Mouse (Mus musculus) heart, embryonic 10.5 days (tissue): Measurements from ENCODE around the gene Jade2. TPM values are rescaled to one million over a fixed set of nuclear protein-coding genes. Genes with fewer than 3 reads are reported as not detected.

Experiments
- DNase-seq: peaks from one replicate; pipeline ENCODE4 v3.0.0-alpha.2; 2017; ENCODE audit warnings: low spot score
- H3K27ac ChIP-seq: fragments of 300-500 bp; sonication (generic); 2 replicates; pipeline ENCODE4 v1.5.1; 2016; ENCODE audit warnings: mild to moderate bottlenecking
- H3K27me3 ChIP-seq: fragments of 300-500 bp; sonication (generic); 2 replicates; pipeline ENCODE4 v1.6.1; 2016; ENCODE audit warnings: mild to moderate bottlenecking; ENCODE audit not compliant: poor library complexity, insufficient read depth, severe bottlenecking
- H3K36me3 ChIP-seq: fragments of 300-500 bp; sonication (generic); 2 replicates; pipeline ENCODE4 v1.6.1; 2016; ENCODE audit warnings: mild to moderate bottlenecking, moderate library complexity
- H3K4me1 ChIP-seq: fragments of 300-500 bp; sonication (generic); 2 replicates; pipeline ENCODE4 v1.6.1; 2016; ENCODE audit warnings: mild to moderate bottlenecking
- H3K4me3 ChIP-seq: fragments of 300-500 bp; sonication (generic); 2 replicates; pipeline ENCODE4 v1.5.1; 2016; ENCODE audit warnings: mild to moderate bottlenecking, moderate library complexity
- H3K9me3 ChIP-seq: fragments of 300-500 bp; sonication (generic); 2 replicates; pipeline ENCODE4 v1.6.1; 2016; ENCODE audit warnings: mild to moderate bottlenecking, moderate library complexity
- WGBS: fragments of 180-500 bp; shearing (Covaris S2); methylation state at CpG from one replicate; pipeline ENCODE4 v1.1.7; 2016; 5-methylcytosine and 5-hydroxymethylcytosine counted together
- polyA plus RNA-seq: library from polyadenylated mRNA; unstranded; fragments of >200 nt; fragmentation: Nextera tagmentation; extraction: Ambion mirVana; gene quantifications from 2 replicates; pipeline ENCODE4 v1.2.1, GENCODE M21; 2016

The Jade2 gene
- polyA plus RNA-seq, 1 experiment from 2014 or later, result 0.82 TPM

DNA sequence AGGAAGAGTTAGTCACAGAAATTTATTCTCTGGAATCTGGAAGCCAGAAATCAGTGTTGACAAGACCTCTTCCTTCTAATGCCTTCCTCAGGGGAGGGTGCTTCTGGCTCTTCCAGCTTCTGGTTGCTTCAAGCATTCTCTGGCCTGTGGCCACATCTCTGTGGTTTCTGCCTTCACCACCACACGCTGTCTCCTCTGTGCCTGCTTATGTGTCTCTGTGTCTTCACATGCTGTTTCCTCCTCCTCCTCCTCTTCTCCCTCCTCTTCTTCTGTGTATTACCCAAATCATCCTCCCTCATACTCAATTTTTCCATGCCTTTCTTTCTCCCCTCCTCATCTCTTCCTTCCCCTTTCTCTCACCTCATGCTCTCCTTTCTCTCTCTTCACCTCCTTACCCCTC, 17.6 kb upstream of the Jade2 start:
- Histone ChIP-seq H3K4me3 (no peak overlapping the region), H3K27ac (no peak overlapping the region), H3K9me3 (no peaks in the 10 kb centered on the region; the same call in 1 of the 2 replicates), H3K4me1 (0 out of 2 replicates have a peak, but pooled peaks cover 9% of the 10 kb centered on the region), H3K27me3 (no peaks in the 10 kb centered on the region; the same call in 1 of the 2 replicates), H3K36me3 (no peaks in the 10 kb centered on the region)
- 77% methylated on average over 1 of the region's 1 CpGs for WGBS
- DNase-seq, result no peak

DNA sequence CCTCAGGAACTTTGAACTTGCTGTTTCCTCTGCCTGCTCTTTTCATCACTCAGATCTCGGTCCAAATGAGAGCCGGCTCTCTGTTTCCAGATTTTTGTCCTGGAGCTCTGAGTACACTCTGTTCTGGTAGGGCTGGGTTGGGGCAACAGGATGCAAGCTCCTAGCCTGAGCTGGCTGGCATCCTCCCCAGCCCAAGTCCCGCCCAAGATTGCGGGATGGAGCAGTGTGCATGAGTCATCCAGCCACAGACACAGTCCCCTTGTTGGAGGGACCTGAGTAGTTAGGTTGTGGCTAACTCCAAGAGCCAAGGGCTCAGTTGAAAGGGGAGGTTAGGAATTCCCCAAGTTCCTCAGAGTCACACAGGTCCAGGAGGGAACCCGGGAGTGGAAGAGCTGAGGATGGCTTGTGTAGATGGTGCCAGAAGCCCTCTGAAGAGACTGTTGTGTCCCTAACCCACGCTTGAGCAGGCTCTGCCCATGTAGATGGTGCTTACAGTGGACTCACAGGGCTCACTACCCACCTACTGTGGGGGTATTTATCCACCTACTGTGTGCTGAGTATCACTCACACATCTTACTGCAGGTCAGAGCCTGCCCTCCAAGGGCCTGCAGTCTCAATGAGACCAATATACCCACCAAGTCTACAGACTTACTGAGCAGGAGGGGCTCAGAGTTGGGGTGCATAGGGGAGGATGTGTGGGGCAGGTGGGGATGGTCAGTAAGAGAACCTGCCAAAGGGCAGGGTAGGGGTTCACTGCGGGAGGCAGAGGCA, 17.0 kb upstream of the Jade2 start:
- DNase-seq, result no peak
- H3K4me1 ChIP-seq, result 0 out of 2 replicates have a peak, but pooled peaks cover 9% of the 10 kb centered on the region
- 65% methylated on average over 7 of the region's 7 CpGs for WGBS

DNA sequence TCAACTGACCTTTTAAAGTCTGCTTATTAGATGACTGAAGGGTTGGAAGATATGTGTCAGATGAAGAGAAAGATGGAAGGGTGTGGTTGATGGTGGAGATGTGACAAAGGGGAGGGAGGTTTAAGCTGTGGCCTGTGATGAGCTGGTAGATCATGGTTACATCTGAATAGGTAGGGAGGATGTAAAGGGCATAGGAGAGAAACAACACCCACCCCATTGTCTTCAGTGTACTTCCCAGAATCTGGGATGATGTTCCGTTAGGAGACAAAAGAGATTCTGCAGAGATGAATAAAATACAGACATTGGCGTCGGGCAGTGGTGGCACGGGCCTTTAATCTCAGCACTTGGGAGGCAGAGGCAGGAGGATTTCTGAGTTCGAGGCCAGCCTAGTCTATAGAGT, 15.7 kb upstream of the Jade2 start:
- no peaks in the 10 kb centered on the region for H3K36me3 ChIP-seq
- no peaks in the 10 kb centered on the region; the same call in 1 of the 2 replicates for H3K27me3 ChIP-seq
- 0 out of 2 replicates have a peak, but pooled peaks cover 9% of the 10 kb centered on the region for H3K4me1 ChIP-seq
- 85% methylated on average over 5 of the region's 5 CpGs for WGBS
- H3K4me3 ChIP-seq, result no peak overlapping the region
- H3K27ac ChIP-seq, result no peak overlapping the region
- no peak for DNase-seq
- H3K9me3 ChIP-seq, result no peaks in the 10 kb centered on the region

More for the DNA sequence above, 17.0 kb upstream of the Jade2 start:
- no peak overlapping the region for H3K4me3 ChIP-seq
- no peak overlapping the region for H3K27ac ChIP-seq
- no peaks in the 10 kb centered on the region; the same call in 1 of the 2 replicates for H3K27me3 ChIP-seq
- H3K36me3 ChIP-seq, result no peaks in the 10 kb centered on the region
- no peaks in the 10 kb centered on the region for H3K9me3 ChIP-seq

DNA sequence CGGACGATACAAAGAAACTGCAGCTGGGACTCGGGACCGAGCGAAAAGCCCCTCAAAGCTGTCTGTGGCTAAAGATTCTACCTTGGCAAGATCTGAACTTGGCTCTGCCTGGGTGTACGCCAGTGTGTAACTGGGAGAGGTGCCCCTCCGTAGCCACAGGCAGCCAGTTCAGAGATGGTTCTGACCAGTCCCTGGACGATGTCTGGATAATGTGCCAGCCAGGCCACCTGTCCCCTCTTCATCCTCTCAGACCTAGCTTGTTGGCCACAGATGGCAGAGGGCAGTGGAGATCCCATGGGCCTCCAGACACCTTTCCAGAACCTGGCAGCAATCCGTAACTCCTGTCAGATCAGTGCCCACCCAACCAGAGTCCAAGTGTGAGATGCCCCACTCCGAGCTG, 9.8 kb upstream of the Jade2 start:
- Histone ChIP-seq H3K4me1 (peaks cover 3% of the 10 kb centered on the region; the same call in 1 of the 2 replicates), H3K36me3 (no peaks in the 10 kb centered on the region), H3K9me3 (no peaks in the 10 kb centered on the region), H3K27me3 (no peaks in the 10 kb centered on the region; the same call in 1 of the 2 replicates), H3K27ac (no peak overlapping the region), H3K4me3 (no peak overlapping the region)
- WGBS, result 89% methylated on average over 10 of the region's 10 CpGs
- no peak for DNase-seq

DNA sequence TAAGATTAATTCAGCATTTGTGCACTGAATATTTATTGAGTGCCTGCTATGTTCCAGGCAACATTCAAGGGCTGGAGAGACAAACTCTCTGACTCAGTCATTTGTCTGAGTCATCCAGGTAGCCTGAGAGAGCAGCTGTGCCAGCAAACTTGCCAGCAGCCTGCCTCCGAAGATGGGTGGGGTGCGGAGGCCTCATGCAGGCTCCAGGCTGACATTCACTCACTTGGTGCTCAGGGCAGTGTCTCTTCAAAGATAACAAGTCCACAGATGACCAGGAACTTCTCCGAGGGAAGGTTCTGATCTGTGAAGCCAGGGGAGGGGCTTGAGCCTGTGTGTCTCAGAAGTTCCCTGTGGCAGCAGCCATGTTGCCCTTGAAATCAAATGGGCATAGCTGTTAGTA, 8.6 kb upstream of the Jade2 start:
- H3K4me1 ChIP-seq, result peaks cover 3% of the 10 kb centered on the region; the same call in 1 of the 2 replicates
- H3K27me3 ChIP-seq, result no peaks in the 10 kb centered on the region; the same call in 1 of the 2 replicates
- H3K36me3 ChIP-seq, result no peaks in the 10 kb centered on the region
- H3K9me3 ChIP-seq, result no peaks in the 10 kb centered on the region
- no peak overlapping the region for H3K4me3 ChIP-seq
- WGBS, result 53% methylated on average over 3 of the region's 3 CpGs
- no peak overlapping the region for H3K27ac ChIP-seq
- DNase-seq, result no peak

DNA sequence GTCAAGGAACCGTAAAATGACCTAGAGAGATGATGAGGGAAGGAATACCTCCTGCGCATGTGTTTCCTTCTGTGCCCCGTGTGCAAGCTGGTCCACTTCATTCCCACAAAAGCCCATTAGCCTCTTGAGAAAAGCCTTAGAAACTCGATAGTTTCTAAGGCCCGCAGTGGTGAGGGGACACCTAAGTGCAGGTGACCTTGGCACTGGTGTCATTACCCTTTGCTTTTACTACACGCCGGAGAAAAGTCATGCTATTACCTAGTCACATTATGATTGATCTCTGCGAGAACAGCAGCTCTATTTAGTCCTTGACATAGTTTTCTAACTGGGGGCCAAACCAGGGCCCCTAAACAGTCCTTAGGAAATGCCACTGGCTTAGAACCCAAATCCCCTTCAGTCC, 3.2 kb upstream of the Jade2 start:
- H3K27me3 ChIP-seq, result peaks cover 33% of the 10 kb centered on the region
- H3K4me3 ChIP-seq, result no peak overlapping the region
- DNase-seq, result no peak
- H3K9me3 ChIP-seq, result no peaks in the 10 kb centered on the region
- no peak overlapping the region for H3K27ac ChIP-seq
- no peaks in the 10 kb centered on the region for H3K36me3 ChIP-seq
- 82% methylated on average over 8 of the region's 8 CpGs for WGBS
- H3K4me1 ChIP-seq, result peaks cover 19% of the 10 kb centered on the region

DNA sequence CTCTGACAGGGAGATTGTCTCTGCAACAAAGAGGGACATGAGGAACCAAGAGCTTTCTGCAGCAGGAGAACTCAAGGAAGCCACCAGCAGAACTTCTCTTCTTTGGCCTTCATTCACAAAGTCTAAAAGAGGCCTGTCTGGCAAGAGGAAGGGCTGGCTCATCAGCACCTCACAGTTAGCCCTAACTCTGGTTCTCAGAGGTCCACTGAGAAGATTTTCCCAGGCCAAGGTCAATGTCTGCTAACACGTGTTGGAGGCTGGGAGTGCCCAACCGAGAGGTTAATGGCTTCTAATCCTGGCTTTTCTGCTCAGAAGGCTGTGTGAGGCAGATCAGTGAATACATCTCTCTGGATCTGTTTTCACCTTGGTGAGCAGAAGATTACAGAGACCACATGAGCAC, 2.1 kb upstream of the Jade2 start:
- DNase-seq, result no peak
- Histone ChIP-seq H3K36me3 (no peaks in the 10 kb centered on the region), H3K27me3 (peaks cover 33% of the 10 kb centered on the region), H3K4me3 (no peak overlapping the region), H3K4me1 (peaks cover 27% of the 10 kb centered on the region), H3K9me3 (no peaks in the 10 kb centered on the region), H3K27ac (no peak overlapping the region)
- WGBS, result 23% methylated on average over 2 of the region's 2 CpGs

DNA sequence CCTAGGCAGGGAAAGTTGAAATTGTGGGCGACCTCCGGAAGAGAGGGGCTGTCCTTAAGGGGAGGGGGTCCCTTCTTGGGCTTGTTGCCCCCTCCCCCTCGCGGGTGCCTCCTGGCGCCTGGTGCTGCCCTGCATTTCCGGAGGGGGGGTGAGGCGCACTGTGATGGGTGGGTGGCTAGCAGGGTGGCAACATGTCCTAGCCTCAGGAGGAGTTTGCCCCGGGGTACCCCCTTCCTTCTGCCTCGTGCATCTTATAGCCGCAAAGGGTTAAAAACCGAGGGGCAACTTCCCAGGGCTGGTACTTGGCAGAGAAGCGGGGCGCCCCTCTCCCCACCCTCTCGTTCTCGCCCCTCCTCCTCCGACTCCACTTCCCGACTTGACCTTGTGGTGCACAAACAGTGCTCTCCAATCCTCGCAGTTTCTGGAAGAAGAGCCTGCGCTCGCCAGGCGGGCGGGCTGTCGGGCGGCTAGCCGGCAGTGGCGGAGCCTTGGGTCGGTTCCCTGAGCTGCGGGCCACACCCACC, 1.1 kb upstream of the Jade2 start:
- H3K9me3 ChIP-seq, result no peaks in the 10 kb centered on the region
- peak; percentile 86 for DNase-seq
- peaks cover 27% of the 10 kb centered on the region for H3K4me1 ChIP-seq
- H3K4me3 ChIP-seq, result peak overlapping the region; percentile 81
- peaks cover 33% of the 10 kb centered on the region for H3K27me3 ChIP-seq
- peak overlapping the region; percentile 88 for H3K27ac ChIP-seq
- no peaks in the 10 kb centered on the region for H3K36me3 ChIP-seq
- under 1% methylated on average over 28 of the region's 28 CpGs for WGBS

DNA sequence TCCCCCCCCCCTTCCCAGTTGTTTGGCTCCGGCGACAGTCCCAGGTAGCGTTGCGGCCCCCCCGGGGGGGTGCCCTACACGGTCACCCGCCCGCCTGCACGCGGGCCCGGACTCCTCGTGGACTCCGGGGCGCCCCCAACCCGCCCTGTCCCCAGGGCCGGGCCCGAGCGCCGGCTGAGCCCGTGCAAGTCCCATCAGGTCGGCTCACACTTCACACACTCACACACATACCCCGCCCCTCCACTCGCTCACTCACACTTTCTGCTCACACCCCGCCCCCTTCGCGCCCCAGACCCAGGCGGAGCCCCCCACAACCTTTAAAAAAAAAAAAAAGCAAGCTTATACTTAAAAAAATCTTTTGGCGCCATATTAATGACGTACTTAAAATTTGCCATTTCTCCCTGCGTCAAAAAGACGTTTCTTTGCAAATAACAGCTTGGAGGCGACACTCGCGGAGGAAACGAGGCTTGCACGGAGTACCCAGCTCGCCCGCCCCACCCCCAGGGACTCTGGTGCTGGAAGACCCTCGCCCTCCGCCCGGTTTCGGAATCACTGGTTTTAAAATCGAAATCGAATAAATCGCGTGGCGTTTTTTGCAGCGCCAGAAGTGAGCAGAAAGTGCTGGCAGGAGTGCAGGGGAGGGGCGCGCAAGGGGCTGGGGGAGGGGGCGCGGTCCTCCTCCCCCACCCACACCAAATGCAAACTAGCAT, 520 bp upstream of the Jade2 start:
- no peaks in the 10 kb centered on the region for H3K9me3 ChIP-seq
- peak overlapping the region; percentile 81 for H3K4me3 ChIP-seq
- no peaks in the 10 kb centered on the region for H3K36me3 ChIP-seq
- H3K27me3 ChIP-seq, result peaks cover 33% of the 10 kb centered on the region
- peaks cover 27% of the 10 kb centered on the region for H3K4me1 ChIP-seq
- WGBS, result under 1% methylated on average over 38 of the region's 52 CpGs
- peak overlapping the region; percentile 88 for H3K27ac ChIP-seq
- DNase-seq, result no peak

DNA sequence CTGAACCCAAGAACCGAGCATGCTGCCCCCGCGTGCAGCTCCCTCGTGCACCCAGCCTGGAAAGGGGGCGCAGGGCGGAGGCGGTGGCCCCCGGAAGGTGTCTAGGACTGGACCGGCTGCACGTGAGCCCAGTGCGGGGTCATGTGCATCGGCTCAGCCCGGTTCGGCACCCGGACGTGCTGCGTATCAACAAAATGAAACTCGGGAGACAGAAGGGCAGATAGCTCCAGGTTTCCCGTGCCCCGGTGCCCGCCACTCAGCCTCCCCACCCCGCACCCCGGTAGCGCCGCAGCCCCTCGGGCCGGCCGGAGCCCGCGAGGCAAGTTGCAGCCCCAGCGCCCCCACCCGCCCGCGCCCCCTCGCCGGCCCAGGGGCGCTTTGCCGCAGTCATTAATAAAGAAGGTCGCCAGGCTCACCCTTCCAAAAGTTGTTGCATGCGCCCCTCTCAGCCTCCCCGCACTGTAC, 805 bp downstream of the Jade2 start:
- DNase-seq, result no peak
- H3K4me3 ChIP-seq, result peak overlapping the region; percentile 81
- peaks cover 33% of the 10 kb centered on the region for H3K27me3 ChIP-seq
- WGBS, result under 1% methylated on average over 41 of the region's 41 CpGs
- no peaks in the 10 kb centered on the region for H3K36me3 ChIP-seq
- no peaks in the 10 kb centered on the region for H3K9me3 ChIP-seq
- peak overlapping the region; percentile 88 for H3K27ac ChIP-seq
- H3K4me1 ChIP-seq, result peaks cover 27% of the 10 kb centered on the region

DNA sequence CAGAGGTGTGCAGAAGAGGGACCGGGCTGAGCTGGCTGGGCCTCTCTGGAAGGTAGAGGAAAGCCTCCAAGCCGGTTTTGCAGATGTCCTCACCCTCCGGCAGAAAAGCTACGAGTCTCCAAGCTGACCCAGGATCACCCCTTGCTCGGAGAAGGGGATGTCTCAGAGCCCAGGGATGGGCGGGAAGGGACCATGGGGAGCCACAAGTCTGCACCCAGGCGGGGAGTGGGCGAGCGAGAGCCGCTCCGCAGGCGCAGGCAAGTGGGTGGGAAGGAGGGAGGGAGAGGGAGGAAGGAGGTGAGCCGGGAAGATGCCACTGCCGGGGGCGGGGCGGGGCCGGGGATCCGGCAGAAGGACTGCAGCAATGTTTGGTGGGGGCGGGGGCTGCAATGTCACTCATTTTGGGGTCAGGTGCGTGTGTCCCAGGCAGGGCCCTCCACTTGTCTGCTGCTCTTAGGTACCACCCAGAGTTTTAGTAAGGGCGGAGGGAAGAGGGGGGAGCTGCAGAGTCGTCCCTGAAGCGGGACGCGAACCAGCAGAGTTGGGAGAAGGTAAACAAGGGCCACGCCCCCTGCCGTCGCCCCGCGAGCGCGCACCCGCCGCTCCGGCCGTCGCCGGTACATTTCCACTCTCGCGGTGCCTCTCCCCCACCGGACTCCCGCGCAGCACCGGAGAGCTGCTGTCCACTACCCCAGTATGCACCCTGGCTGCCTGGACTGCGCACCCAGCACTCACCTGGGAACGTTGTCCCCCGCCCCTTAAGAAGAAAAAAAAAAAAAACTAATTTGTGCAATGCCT, 1.4 kb downstream of the Jade2 start:
- peak; percentile 76 for DNase-seq
- Histone ChIP-seq H3K27ac (peak overlapping the region; percentile 88), H3K36me3 (no peaks in the 10 kb centered on the region), H3K9me3 (no peaks in the 10 kb centered on the region), H3K4me1 (peaks cover 27% of the 10 kb centered on the region), H3K27me3 (peaks cover 34% of the 10 kb centered on the region), H3K4me3 (peak overlapping the region; percentile 81)
- under 1% methylated on average over 45 of the region's 47 CpGs for WGBS

DNA sequence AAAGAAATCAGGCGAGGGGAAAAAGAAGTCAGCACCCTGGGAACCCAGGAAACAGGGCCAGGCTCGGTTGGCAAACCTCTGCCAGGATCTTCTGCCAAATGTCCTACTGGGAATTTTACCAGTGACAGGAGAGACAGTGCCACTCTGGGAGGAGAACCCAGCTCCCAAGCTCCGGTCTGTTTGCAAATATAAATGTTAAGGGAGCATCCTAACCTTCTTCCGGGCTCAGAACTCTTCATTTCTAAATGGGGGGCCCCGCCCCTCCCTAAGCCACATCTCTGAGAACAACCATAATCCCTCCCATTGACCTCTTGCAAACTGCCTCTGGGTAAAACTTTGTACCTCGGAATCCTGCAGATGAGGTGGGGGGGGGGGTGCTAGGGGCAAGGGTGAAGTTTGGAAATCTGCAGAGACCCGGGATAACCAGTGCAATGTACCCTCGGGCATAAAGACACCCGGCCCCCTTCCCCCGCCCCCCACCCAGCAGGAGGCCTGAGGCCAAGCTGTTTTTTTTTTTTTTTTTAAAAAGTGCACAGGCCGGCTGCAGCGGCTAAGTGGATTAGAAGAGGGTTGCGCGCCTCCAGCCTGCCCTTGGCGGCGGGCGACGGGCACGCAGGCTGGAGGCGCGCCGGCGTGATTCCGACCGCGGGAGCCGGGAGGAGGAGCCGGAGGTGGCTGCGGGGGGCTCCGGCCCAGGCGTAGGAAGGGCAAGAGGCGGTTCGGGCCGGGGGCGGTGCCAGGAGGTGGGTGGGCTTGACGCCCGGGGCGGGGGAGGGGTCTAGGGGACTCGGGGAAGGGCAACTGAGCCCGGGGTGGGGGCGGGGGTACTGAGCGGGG, 2.3 kb downstream of the Jade2 start:
- peaks cover 27% of the 10 kb centered on the region for H3K4me1 ChIP-seq
- WGBS, result 6% methylated on average over 38 of the region's 42 CpGs

More for the DNA sequence above, 2.3 kb downstream of the Jade2 start:
- DNase-seq, result peak; percentile 89
- Histone ChIP-seq H3K27me3 (peaks cover 35% of the 10 kb centered on the region), H3K4me3 (peak overlapping the region; percentile 81), H3K36me3 (no peaks in the 10 kb centered on the region), H3K27ac (peak overlapping the region; percentile 88), H3K9me3 (no peaks in the 10 kb centered on the region)
